In the genomic region with DNA sequence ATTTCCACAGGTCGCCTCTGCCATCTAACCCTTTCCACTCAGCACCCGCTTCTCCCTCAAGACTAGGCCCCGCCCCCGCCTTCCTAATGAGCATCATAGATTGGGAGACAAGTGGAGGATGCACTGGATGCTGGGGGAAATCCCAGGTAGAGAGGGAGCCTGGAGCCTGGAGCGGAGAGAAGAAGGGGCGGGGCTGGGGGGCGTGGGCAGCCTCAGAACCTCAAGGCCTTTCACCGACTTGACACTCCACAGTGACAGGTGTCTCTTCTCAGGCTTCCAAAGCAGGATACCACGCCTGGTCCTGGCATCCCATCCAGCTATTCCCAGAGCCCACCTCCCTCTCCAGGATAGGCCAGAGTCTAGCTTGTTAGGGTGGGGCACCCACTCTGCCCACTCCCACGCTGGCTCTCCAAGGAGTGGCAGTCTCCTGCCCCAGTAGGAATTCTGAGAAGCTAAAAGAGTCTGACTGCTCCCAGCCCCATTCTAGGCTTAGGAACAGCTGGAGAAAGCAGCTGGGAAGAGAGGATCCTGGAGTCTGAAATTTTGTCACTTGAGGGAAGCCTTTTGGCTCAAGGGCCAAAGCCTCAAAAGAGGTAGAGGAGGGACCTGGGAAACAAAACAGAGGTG, we compare ENCODE assay signal across 8 mouse cellular contexts. TPM values are rescaled to one million over a fixed set of nuclear protein-coding genes. Genes with fewer than 3 reads are reported as not detected.
DNase-seq lines count a peak whose midpoint lies in the region; ATAC-seq lines count a peak whose summit lies in the region.

No protein-coding gene starts in this region.

- peak overlapping the region; percentile 99 for H3K9ac ChIP-seq in forebrain, embryonic 15.5 days (replicated peaks)
- 0 out of 2 replicates have a peak overlapping the region, but pooled peaks have one; percentile 96 for H3K9ac ChIP-seq in intestine, embryonic 15.5 days
- peak overlapping the region; percentile 99 for H3K9ac ChIP-seq in midbrain, embryonic 15.5 days

- DNase-seq in cerebellum, adult 11-12 months, result peak; percentile 65
- peak; percentile 88 for DNase-seq in MN1 (ENCODE audit: low spot score)
- no peak for DNase-seq in ovary, postnatal 36 days (ENCODE audit: low spot score)
- DNase-seq in frontal cortex, adult 2 months (ENCODE audit: extremely low spot score in 1 of 2, low spot score in 1 of 2), result no peak

- peaks cover 45% of the 10 kb centered on the region for H3K4me1 ChIP-seq in forebrain, embryonic 15.5 days
- H3K4me1 ChIP-seq in intestine, embryonic 15.5 days (replicated peaks), result peaks cover 39% of the 10 kb centered on the region
- peaks cover 44% of the 10 kb centered on the region for H3K4me1 ChIP-seq in midbrain, embryonic 15.5 days

- no peak for ATAC-seq in cerebellum, adult (ENCODE audit: insufficient number of reproducible peaks, low FRiP score, low TSS enrichment)
- no peak; the same call in 1 of the 2 replicates for ATAC-seq in forebrain, embryonic 15.5 days (replicated peaks)
- ATAC-seq in intestine, embryonic 15.5 days, result peak; percentile 13
- ATAC-seq in midbrain, embryonic 15.5 days (replicated peaks), result no peak

- H3K27ac ChIP-seq in forebrain, embryonic 15.5 days (replicated peaks), result peak overlapping the region; percentile 98
- H3K27ac ChIP-seq in intestine, embryonic 15.5 days, result peak overlapping the region; percentile 90
- H3K27ac ChIP-seq in midbrain, embryonic 15.5 days, result peak overlapping the region; percentile 99

- H3K4me3 ChIP-seq in forebrain, embryonic 15.5 days, result peak overlapping the region; percentile 96
- peak overlapping the region; percentile 90 for H3K4me3 ChIP-seq in intestine, embryonic 15.5 days (replicated peaks)
- peak overlapping the region; percentile 97 for H3K4me3 ChIP-seq in midbrain, embryonic 15.5 days

- 9% methylated on average over 10 of the region's 10 CpGs for WGBS in forebrain, embryonic 15.5 days
- WGBS in intestine, embryonic 15.5 days, result 22% methylated on average over 10 of the region's 10 CpGs
- WGBS in midbrain, embryonic 15.5 days, result 13% methylated on average over 10 of the region's 10 CpGs

- no peaks in the 10 kb centered on the region for H3K9me3 ChIP-seq in forebrain, embryonic 15.5 days
- H3K9me3 ChIP-seq in intestine, embryonic 15.5 days, result no peaks in the 10 kb centered on the region
- no peaks in the 10 kb centered on the region for H3K9me3 ChIP-seq in midbrain, embryonic 15.5 days

- H3K36me3 ChIP-seq in forebrain, embryonic 15.5 days, result peaks cover 33% of the 10 kb centered on the region
- H3K36me3 ChIP-seq in intestine, embryonic 15.5 days, result 0 out of 2 replicates have a peak, but pooled peaks cover 3% of the 10 kb centered on the region
- H3K36me3 ChIP-seq in midbrain, embryonic 15.5 days (replicated peaks), result peaks cover 13% of the 10 kb centered on the region; the same call in 1 of the 2 replicates

- H3K27me3 ChIP-seq in forebrain, embryonic 15.5 days, result no peaks in the 10 kb centered on the region
- no peaks in the 10 kb centered on the region for H3K27me3 ChIP-seq in intestine, embryonic 15.5 days (replicated peaks)
- H3K27me3 ChIP-seq in midbrain, embryonic 15.5 days (replicated peaks), result no peaks in the 10 kb centered on the region; the same call in 1 of the 2 replicates

- H3K4me2 ChIP-seq in forebrain, embryonic 15.5 days (replicated peaks), result peak overlapping the region; percentile 79
- peak overlapping the region; percentile 96 for H3K4me2 ChIP-seq in intestine, embryonic 15.5 days (replicated peaks)
- H3K4me2 ChIP-seq in midbrain, embryonic 15.5 days, result peak overlapping the region; percentile 85

RNA-seq across cellular contexts. Expression of gene Fam171a2, which starts 2.1 kb away (rescaled TPM):
- polyA plus RNA-seq in forebrain, embryonic 15.5 days (2015; fragmentation: Nextera tagmentation; extraction: Ambion mirVana), result 22.5 and 24.3 TPM in 2 replicates
- 3.2 and 3.5 TPM in 2 replicates for polyA plus RNA-seq in intestine, embryonic 15.5 days (2015; fragmentation: Nextera tagmentation; extraction: Ambion mirVana)
- 28.7 and 36.4 TPM in 2 replicates for polyA plus RNA-seq in midbrain, embryonic 15.5 days (2015; fragmentation: Nextera tagmentation; extraction: Ambion mirVana)
- polyA plus RNA-seq in frontal cortex, adult 2 months (2012; rRNA removed), result 69.6 and 70.0 TPM in 2 replicates

RNA-seq across cellular contexts. Expression of gene Grn, which starts 15.3 kb away (rescaled TPM):
- polyA plus RNA-seq in forebrain, embryonic 15.5 days (2015; fragmentation: Nextera tagmentation; extraction: Ambion mirVana), result 61.8 and 62.0 TPM in 2 replicates
- polyA plus RNA-seq in intestine, embryonic 15.5 days (2015; fragmentation: Nextera tagmentation; extraction: Ambion mirVana), result 156 and 171 TPM in 2 replicates
- 75.2 and 82.0 TPM in 2 replicates for polyA plus RNA-seq in midbrain, embryonic 15.5 days (2015; fragmentation: Nextera tagmentation; extraction: Ambion mirVana)
- 70.9 and 78.2 TPM in 2 replicates for polyA plus RNA-seq in frontal cortex, adult 2 months (2012; rRNA removed)

RNA-seq across cellular contexts. Expression of gene Itga2b, which starts 24.5 kb away (rescaled TPM):
- polyA plus RNA-seq in forebrain, embryonic 15.5 days (2015; fragmentation: Nextera tagmentation; extraction: Ambion mirVana), result 4.0 and 4.7 TPM in 2 replicates
- polyA plus RNA-seq in intestine, embryonic 15.5 days (2015; fragmentation: Nextera tagmentation; extraction: Ambion mirVana), result 3.3 and 5.1 TPM in 2 replicates
- 9.0 TPM in 2 replicates for polyA plus RNA-seq in midbrain, embryonic 15.5 days (2015; fragmentation: Nextera tagmentation; extraction: Ambion mirVana)
- polyA plus RNA-seq in frontal cortex, adult 2 months (2012; rRNA removed), result 4.5 and 5.3 TPM in 2 replicates

RNA-seq across cellular contexts. Expression of gene Slc25a39, which starts 37.6 kb away (rescaled TPM):
- polyA plus RNA-seq in forebrain, embryonic 15.5 days (2015; fragmentation: Nextera tagmentation; extraction: Ambion mirVana), result 144 TPM in 2 replicates
- polyA plus RNA-seq in intestine, embryonic 15.5 days (2015; fragmentation: Nextera tagmentation; extraction: Ambion mirVana), result 305 and 329 TPM in 2 replicates
- polyA plus RNA-seq in midbrain, embryonic 15.5 days (2015; fragmentation: Nextera tagmentation; extraction: Ambion mirVana), result 146 and 168 TPM in 2 replicates
- 82.9 and 90.8 TPM in 2 replicates for polyA plus RNA-seq in frontal cortex, adult 2 months (2012; rRNA removed)

RNA-seq across cellular contexts. Expression of gene Rundc3a, which starts 52.2 kb away (rescaled TPM):
- 149 and 150 TPM in 2 replicates for polyA plus RNA-seq in forebrain, embryonic 15.5 days (2015; fragmentation: Nextera tagmentation; extraction: Ambion mirVana)
- polyA plus RNA-seq in intestine, embryonic 15.5 days (2015; fragmentation: Nextera tagmentation; extraction: Ambion mirVana), result 8.7 and 10.8 TPM in 2 replicates
- polyA plus RNA-seq in midbrain, embryonic 15.5 days (2015; fragmentation: Nextera tagmentation; extraction: Ambion mirVana), result 160 and 165 TPM in 2 replicates
- polyA plus RNA-seq in frontal cortex, adult 2 months (2012; rRNA removed), result 538 and 540 TPM in 2 replicates

Comparison
In these comparisons a context has a peak if more than half of its experiments do, and no peak if none do; other contexts are left out.
1. DNase-seq: peak in cerebellum, adult 11-12 months (single experiment) and MN1 (single experiment); none in ovary, postnatal 36 days (single experiment) and frontal cortex, adult 2 months (0 of 2).
2. Peak in every context shown above with its lines, with median percentiles within 50 percentile points of each other: H3K27ac ChIP-seq, H3K4me2 ChIP-seq, H3K4me3 ChIP-seq and H3K9ac ChIP-seq.